Mouse (Mus musculus) kidney, postnatal 10 days (tissue): Measurements from ENCODE around the gene Elac2.

ENCODE experiments used
- DNase-seq: peaks from one replicate; pipeline ENCODE4 v3.0.0; 2021; ENCODE audit warnings: mixed read lengths

Gene Elac2

GRCm38 (mm10) chr11:64978720-64979488 is at the start of gene Elac2:
Elac2 (plus strand) TSS chr11:64979038.
- DNase-seq: peak; percentile 98

DNA sequence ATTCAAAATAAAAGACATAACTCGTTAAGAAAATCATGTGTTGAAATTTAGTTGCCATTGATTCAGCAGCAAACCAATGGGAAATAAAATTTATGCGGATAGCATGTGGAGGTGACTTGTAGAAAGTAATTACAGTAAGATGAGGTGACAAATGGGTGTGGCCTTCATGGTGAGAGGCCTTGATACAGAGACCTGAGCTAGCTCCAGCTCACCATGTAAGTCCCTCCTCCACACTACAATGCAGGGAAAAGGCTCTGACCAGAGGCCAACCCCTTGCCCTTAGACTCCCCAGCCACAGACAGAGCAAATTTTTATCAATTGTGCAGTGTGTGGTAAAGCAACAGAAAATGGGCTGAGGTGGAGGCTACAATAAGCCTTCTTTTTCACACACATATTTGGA is 49.7 kb upstream of the Elac2 start:
- DNase-seq: no peak

GRCm38 (mm10) chr11:64931060-64931770 is 47.6 kb upstream of the Elac2 start:
- no peak for DNase-seq

- no peak for DNase-seq
Observed at GRCm38 (mm10) chr11:64937226-64937625, 41.6 kb upstream of the Elac2 start.

- DNase-seq: no peak
Observed at GRCm38 (mm10) chr11:64941193-64941592, 37.6 kb upstream of the Elac2 start.

DNA sequence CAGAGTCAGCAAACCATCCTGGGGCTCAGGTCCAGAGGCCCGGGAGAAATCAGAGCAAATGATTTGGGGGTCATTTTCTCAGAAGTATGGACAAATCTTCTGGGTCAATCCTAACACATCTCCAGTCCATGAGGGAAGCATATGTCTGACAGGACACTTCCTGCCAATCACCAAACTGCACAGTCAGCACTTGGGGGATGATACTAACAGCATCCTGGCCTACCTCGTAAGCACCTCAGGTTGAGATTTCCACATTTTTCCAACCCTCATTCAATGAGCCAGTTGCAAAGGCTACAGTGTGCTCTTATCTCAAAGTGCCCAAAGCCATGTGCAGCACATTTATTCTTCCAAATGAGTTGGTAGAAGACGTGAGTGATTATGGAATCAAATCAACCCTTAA is 29.1 kb upstream of the Elac2 start:
- DNase-seq: no peak

DNA sequence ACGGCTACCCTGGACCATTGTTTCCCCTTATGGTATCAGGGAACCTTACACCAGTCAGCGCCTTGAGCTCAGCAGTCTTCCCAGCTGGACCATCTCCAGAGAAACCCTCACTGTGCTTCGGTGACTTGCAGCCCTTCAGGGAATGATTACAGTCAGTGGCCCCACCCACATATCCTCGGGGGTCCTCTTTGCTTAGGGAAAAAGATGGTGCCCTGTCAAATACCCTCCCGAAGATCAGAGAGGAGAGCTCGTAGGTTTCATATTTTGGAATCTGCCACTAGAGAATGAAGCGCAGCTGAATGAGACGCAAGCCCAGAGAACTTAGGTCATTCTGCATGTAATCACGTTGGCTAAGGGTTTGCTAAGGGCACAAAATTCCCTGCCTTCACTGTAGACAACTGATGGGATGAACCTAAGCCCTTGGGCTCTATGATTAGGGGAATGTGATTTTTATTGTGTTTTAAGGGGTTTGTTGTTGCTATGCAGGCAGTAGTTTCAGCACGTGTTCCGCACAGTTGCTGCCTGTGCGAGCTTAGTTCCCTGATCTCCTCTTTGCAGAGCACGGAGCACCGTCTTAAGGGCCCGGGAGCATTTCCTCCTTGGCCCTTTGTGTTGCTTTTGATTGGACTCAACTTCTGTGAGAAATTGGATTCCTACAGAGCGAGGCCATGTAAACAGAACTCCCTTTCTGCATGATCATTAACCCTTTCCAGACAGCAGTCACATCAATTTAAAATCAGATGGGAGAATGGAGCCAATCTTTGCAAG is 21.7 kb upstream of the Elac2 start:
- no peak for DNase-seq

GRCm38 (mm10) chr11:64962629-64963028 is 16.2 kb upstream of the Elac2 start:
- no peak for DNase-seq

- peak; percentile 83 for DNase-seq
Observed at GRCm38 (mm10) chr11:64968507-64968906, 10.3 kb upstream of the Elac2 start.

DNA sequence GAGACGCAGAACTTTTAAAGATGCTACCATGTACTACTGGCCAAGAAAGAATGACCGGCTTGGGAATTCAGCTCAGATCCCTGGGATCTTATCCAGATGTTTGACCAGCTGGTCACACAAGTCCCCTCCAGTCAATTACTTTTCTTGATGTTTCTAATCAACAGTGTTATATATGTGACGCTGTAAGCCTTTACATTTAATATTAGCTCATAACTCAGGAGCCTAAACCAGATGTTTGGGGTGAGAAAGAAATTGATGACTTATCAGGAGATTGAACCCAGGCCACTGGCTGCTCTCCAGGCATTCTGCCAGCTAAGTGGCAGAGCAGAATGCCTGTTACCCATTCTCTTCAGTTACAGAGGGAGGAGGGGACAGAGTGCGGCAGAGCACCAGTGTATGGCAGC is 9.9 kb upstream of the Elac2 start:
- DNase-seq: no peak

DNA sequence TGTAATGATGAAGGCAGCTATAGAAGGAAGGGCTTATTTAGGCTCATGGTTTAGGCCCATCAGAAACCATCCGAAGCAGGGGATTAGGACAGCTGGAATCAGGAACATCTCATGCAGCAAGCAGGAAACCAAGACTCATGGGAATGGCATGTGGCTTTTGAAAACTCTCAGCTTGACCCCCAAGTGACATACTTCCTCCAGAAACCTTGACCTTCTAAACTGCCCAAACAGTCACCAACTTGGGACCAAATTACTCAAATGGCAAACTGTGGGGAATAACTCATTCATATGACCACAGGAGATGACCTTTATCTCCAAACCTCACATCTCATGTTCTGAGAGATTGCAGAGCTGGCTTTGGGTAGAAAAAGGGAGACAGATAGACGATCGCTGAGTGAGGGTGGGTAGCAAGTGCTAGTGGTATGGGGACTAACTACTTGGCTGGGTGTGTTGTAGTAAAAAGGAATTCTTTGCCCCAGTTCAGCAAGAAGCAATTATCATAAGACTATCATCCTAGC is 7.3 kb upstream of the Elac2 start:
- no peak for DNase-seq

GRCm38 (mm10) chr11:64972418-64972817 is 6.4 kb upstream of the Elac2 start:
- DNase-seq: no peak

GRCm38 (mm10) chr11:64979489-64979845 is 629 bp downstream of the Elac2 start:
- no peak for DNase-seq

- DNase-seq: no peak
Observed at GRCm38 (mm10) chr11:64988556-64988955, 9.7 kb downstream of the Elac2 start.

- DNase-seq: peak; percentile 49
Observed at GRCm38 (mm10) chr11:64998439-64998838, 19.6 kb downstream of the Elac2 start.

GRCm38 (mm10) chr11:64999685-65000084 is 20.8 kb downstream of the Elac2 start:
- no peak for DNase-seq

- no peak for DNase-seq
Observed at GRCm38 (mm10) chr11:65001729-65002128, 22.9 kb downstream of the Elac2 start.

- no peak for DNase-seq
Observed at GRCm38 (mm10) chr11:65003611-65004010, 24.8 kb downstream of the Elac2 start.

GRCm38 (mm10) chr11:65004836-65005235 is 26.0 kb downstream of the Elac2 start:
- no peak for DNase-seq

- DNase-seq: no peak
Observed at GRCm38 (mm10) chr11:65006047-65006446, 27.2 kb downstream of the Elac2 start.

- DNase-seq: no peak
Observed at GRCm38 (mm10) chr11:65013906-65014305, 35.1 kb downstream of the Elac2 start.

- no peak for DNase-seq
Observed at GRCm38 (mm10) chr11:65016754-65017153, 37.9 kb downstream of the Elac2 start.

DNA sequence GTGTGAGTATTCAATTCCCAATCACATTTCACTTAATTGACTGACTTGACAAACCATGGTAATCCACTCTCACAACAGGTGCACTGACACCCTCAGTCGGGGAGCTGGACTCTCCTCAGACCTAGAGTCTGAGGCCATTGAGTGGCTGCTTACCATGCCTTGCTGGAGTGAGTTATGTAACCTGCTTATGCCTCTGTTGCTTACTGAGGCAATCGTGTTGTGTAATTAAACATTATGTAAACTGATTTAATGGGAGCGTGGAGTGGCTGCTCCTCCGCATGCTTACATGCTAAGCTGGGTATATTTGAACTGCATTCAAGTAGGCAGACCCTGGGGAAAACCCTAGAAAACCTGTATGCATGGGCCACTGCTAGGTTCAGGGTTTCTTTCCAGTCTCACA is 41.9 kb downstream of the Elac2 start:
- no peak for DNase-seq
